Comparison of ENCODE assay signal across 18 mouse cellular contexts in the genomic region with DNA sequence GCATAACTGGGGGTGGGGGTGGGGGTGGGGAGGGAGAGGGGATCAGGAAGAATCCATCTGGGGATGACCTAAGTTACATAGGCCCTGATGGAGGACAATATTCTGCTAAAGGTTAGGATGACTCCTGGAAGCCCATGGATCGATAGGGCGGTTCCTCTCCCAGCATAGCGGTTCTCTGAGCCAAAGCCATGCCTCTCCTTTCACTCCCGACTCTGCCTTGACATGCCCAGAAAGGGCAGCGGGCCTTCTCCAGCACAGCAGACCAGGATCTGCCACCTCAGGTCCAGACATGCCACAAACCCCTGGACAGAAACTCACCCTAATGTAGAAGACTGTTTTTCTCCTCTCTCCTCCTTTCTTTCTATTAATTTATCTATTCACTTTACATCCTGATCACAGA. TPM values are rescaled to one million over a fixed set of nuclear protein-coding genes. Genes with fewer than 3 reads are reported as not detected.
"Had no signal": no experiment of that assay in that cellular context is flagged by ENCODE, and none has a peak within 500 bp of the region (broad histone marks: within the 10 kb centered on the region; RNA-seq: fewer than 3 reads in every experiment).

No protein-coding gene starts in this region.

- H3K9me3 ChIP-seq: neural tube, embryonic 12.5 days; stomach, embryonic 15.5 days had no signal

- H3K4me3 ChIP-seq: neural tube, embryonic 12.5 days; neural tube, embryonic 13.5 days; neural tube, embryonic 15.5 days; stomach, embryonic 15.5 days had no signal

- H3K36me3 ChIP-seq: neural tube, embryonic 12.5 days; stomach, embryonic 15.5 days had no signal

- H3K27me3 ChIP-seq: neural tube, embryonic 12.5 days; neural tube, embryonic 15.5 days; stomach, embryonic 15.5 days had no signal

- H3K27ac ChIP-seq: neural tube, embryonic 12.5 days; neural tube, embryonic 13.5 days; neural tube, embryonic 15.5 days; stomach, embryonic 15.5 days; stomach, postnatal 0 days had no signal

- DNase-seq: retina, postnatal 1 day; right cerebral cortex, adult 18-20 months; right cerebral cortex, postnatal 14 days; right cerebral cortex, postnatal 25 days; right cerebral cortex, postnatal 4 days; spleen, adult 18-20 months; thymus, adult 18-20 months; thymus, adult 2 months; thymus, postnatal 14 days; thymus, postnatal 25 days; thymus, postnatal 36 days; thymus, postnatal 4 days had no signal

- H3K9ac ChIP-seq: neural tube, embryonic 12.5 days; neural tube, embryonic 15.5 days; stomach, embryonic 15.5 days had no signal

- H3K4me2 ChIP-seq: neural tube, embryonic 12.5 days; neural tube, embryonic 13.5 days; neural tube, embryonic 15.5 days; stomach, embryonic 15.5 days had no signal

RNA-seq across cellular contexts. Expression of a gene that starts 44.8 kb away (rescaled TPM):
- total RNA-seq: neutrophil, adult 5-6 weeks had no signal
